Comparison of ENCODE assay signal across 8 mouse cellular contexts in genomic region chr17:74717618-74718151, GRCm38 (mm10). TPM values are rescaled to one million over a fixed set of nuclear protein-coding genes. Genes with fewer than 3 reads are reported as not detected.
DNase-seq lines count a peak whose midpoint lies in the region; ATAC-seq lines count a peak whose summit lies in the region.

Gene Ttc27, plus strand, starts transcription at chr17:74717732.

- H3K9me3 ChIP-seq in hindbrain, embryonic 15.5 days: no peaks in the 10 kb centered on the region

- peak; percentile 93 for DNase-seq in T-cell, adult 2 months (ENCODE audit: low spot score)
- DNase-seq in cerebellum, postnatal 36 days: peak; percentile 94 to 99
- DNase-seq in frontal cortex, postnatal 36 days (ENCODE audit: low spot score in 2 of 2): peak; percentile 95 to 96
- peak; percentile 87 for DNase-seq in left cerebral cortex, adult 11 months (ENCODE audit: low spot score)
- DNase-seq in lung, postnatal 4 days: peak; percentile 95 to 98
- DNase-seq in retina, postnatal 7 days (ENCODE audit: low read depth, low spot score): peak; percentile 97
- peak; percentile 87 for DNase-seq in urinary bladder, adult 2 months (ENCODE audit: low spot score)

- peaks cover 13% of the 10 kb centered on the region for H3K4me1 ChIP-seq in hindbrain, embryonic 15.5 days (replicated peaks)

- peak within 1 kb of the TSS; percentile 51 for H3K9ac ChIP-seq in hindbrain, embryonic 15.5 days

- peak within 1 kb of the TSS; percentile 42; the same call in 1 of the 2 replicates for H3K27ac ChIP-seq in hindbrain, embryonic 15.5 days (replicated peaks)

- peak within 1 kb of the TSS; percentile 83 for H3K4me2 ChIP-seq in hindbrain, embryonic 15.5 days

- H3K27me3 ChIP-seq in hindbrain, embryonic 15.5 days: 0 out of 2 replicates have a peak, but pooled peaks cover 8% of the 10 kb centered on the region

- ATAC-seq in hindbrain, embryonic 15.5 days (ENCODE audit: low FRiP score, low read depth): peak; percentile 95

- peaks cover 11% of the 10 kb centered on the region for H3K36me3 ChIP-seq in hindbrain, embryonic 15.5 days

- WGBS in hindbrain, embryonic 15.5 days: under 1% methylated on average over 31 of the region's 31 CpGs

- peak within 1 kb of the TSS; percentile 79 for H3K4me3 ChIP-seq in hindbrain, embryonic 15.5 days

RNA-seq across cellular contexts. Expression of gene Ttc27, which starts in this region (rescaled TPM):
- polyA plus RNA-seq in hindbrain, embryonic 15.5 days (2015; fragmentation: Nextera tagmentation; extraction: Ambion mirVana): 15.5 and 18.7 TPM in 2 replicates
- polyA plus RNA-seq in urinary bladder, adult 2 months (2012; rRNA removed): 16.4 and 17.0 TPM in 2 replicates

Comparison
In these comparisons a context has a peak if more than half of its experiments do, and no peak if none do; other contexts are left out.
1. Peak in every context shown above with its lines: DNase-seq, ATAC-seq, H3K4me3 ChIP-seq and H3K27ac ChIP-seq.